Mouse (Mus musculus): ENCODE results near the gene Anapc11. TPM values are rescaled to one million over a fixed set of nuclear protein-coding genes. Genes with fewer than 3 reads are reported as not detected.
A peak's percentile ranks its signal among the peaks of the same experiment; 100 is the strongest.

Gene Anapc11
- total and polyA plus RNA-seq, 2 experiments from 2014 or later: 58.4 to 193 TPM

- Histone ChIP-seq H3K36me3 (ENCODE audit: insufficient read depth, low read length) (peaks cover 26% of the 10 kb centered on the region), H3K4me3 (ENCODE audit: low read depth, low read length) (peak overlapping the region; percentile 96), H3K9me3 (ENCODE audit: low read length) (no peaks in the 10 kb centered on the region), H3K27me3 (ENCODE audit: insufficient read depth, low read length) (no peaks in the 10 kb centered on the region), H3K27ac (ENCODE audit: low read depth, low read length) (peak overlapping the region; percentile 87), H3K9ac (replicated peaks; ENCODE audit: low read length, poor library complexity, severe bottlenecking) (peak overlapping the region; percentile 78), H3K4me1 (ENCODE audit: insufficient read depth, low read length) (peaks cover 6% of the 10 kb centered on the region), H3K4me2 (ENCODE audit: low read depth, low read length, poor library complexity, severe bottlenecking) (peak overlapping the region; percentile 79)
- WGBS: under 1% methylated on average over 23 of the region's 23 CpGs
- no peak for TF ChIP-seq CTCF (IDR thresholded peaks at IDR 0.05)
- ATAC-seq (ENCODE audit: low FRiP score) (0 out of 2 replicates have a peak, but pooled peaks have one; percentile 3), DNase-seq (ENCODE audit: low spot score) (no peak)
Observed at GRCm38 (mm10) chr11:120573585-120574277, 24.5 kb upstream of the Anapc11 start.

DNA sequence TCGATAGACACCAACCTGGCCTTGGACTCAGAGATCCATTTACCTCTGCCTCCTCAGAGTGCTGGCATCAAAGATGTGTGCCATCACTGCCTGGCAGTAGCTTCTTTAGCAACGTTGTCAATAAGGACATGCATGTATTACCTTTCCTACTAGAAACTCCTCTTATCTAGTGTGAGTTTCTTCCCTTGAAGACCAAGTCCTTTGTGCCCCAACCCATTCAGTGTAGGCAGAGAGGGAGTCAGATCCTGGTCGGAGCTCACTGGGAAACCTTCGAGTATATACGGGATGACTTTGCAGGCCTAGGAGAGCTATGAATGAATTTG is 24.0 kb upstream of the Anapc11 start:
- no peak for ATAC-seq (ENCODE audit: low FRiP score)
- H3K9ac ChIP-seq (replicated peaks; ENCODE audit: low read length, poor library complexity, severe bottlenecking): no peak overlapping the region
- no peak overlapping the region for H3K27ac ChIP-seq (ENCODE audit: low read depth, low read length)
- H3K36me3 ChIP-seq (ENCODE audit: insufficient read depth, low read length): peaks cover 31% of the 10 kb centered on the region
- DNase-seq (ENCODE audit: low spot score): no peak
- H3K4me3 ChIP-seq (ENCODE audit: low read depth, low read length): peak overlapping the region; percentile 96; the same call in 1 of the 2 replicates
- H3K4me2 ChIP-seq (ENCODE audit: low read depth, low read length, poor library complexity, severe bottlenecking): peak overlapping the region; percentile 79
- H3K9me3 ChIP-seq (ENCODE audit: low read length): no peaks in the 10 kb centered on the region
- H3K4me1 ChIP-seq (ENCODE audit: insufficient read depth, low read length): peaks cover 6% of the 10 kb centered on the region
- H3K27me3 ChIP-seq (ENCODE audit: insufficient read depth, low read length): no peaks in the 10 kb centered on the region
- WGBS: 42% methylated on average over 5 of the region's 5 CpGs
- no peak for TF ChIP-seq CTCF (IDR thresholded peaks at IDR 0.05)

GRCm38 (mm10) chr11:120575046-120575445 is 23.2 kb upstream of the Anapc11 start:
- H3K9ac ChIP-seq (replicated peaks; ENCODE audit: low read length, poor library complexity, severe bottlenecking): no peak overlapping the region
- peaks cover 6% of the 10 kb centered on the region for H3K4me1 ChIP-seq (ENCODE audit: insufficient read depth, low read length)
- DNase-seq (ENCODE audit: low spot score): no peak
- H3K9me3 ChIP-seq (ENCODE audit: low read length): no peaks in the 10 kb centered on the region
- WGBS: 85% methylated on average over 2 of the region's 2 CpGs
- no peaks in the 10 kb centered on the region for H3K27me3 ChIP-seq (ENCODE audit: insufficient read depth, low read length)
- H3K36me3 ChIP-seq (ENCODE audit: insufficient read depth, low read length): peaks cover 34% of the 10 kb centered on the region
- no peak overlapping the region for H3K27ac ChIP-seq (ENCODE audit: low read depth, low read length)
- H3K4me3 ChIP-seq (ENCODE audit: low read depth, low read length): no peak overlapping the region
- TF ChIP-seq CTCF (IDR thresholded peaks at IDR 0.05): no peak
- H3K4me2 ChIP-seq (ENCODE audit: low read depth, low read length, poor library complexity, severe bottlenecking): no peak overlapping the region
- ATAC-seq (ENCODE audit: low FRiP score): no peak

DNA sequence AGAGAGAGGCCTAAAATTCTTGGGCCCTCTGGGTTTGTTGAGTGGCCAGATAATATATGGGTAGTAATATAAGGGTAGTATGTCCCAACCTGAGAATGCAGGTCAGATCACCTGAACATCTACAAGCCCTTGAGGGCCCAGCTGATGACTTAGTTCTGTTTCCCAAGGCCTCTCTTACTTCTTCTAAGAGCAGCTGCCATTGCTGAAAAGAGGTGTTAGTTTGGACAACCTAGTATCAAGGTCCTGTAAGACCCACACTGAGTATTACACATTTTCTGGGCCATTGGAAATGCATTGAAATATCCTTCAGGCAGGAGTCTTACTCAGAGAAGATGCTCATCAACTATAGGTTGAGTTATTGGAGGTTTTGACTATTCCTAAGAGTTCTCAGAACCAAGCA is 22.3 kb upstream of the Anapc11 start:
- TF ChIP-seq CTCF (IDR thresholded peaks at IDR 0.05): no peak
- Histone ChIP-seq H3K4me3 (ENCODE audit: low read depth, low read length) (no peak overlapping the region), H3K27me3 (ENCODE audit: insufficient read depth, low read length) (no peaks in the 10 kb centered on the region), H3K9me3 (ENCODE audit: low read length) (no peaks in the 10 kb centered on the region), H3K4me1 (ENCODE audit: insufficient read depth, low read length) (peaks cover 10% of the 10 kb centered on the region), H3K36me3 (ENCODE audit: insufficient read depth, low read length) (peaks cover 30% of the 10 kb centered on the region), H3K9ac (replicated peaks; ENCODE audit: low read length, poor library complexity, severe bottlenecking) (no peak overlapping the region), H3K4me2 (ENCODE audit: low read depth, low read length, poor library complexity, severe bottlenecking) (no peak overlapping the region), H3K27ac (ENCODE audit: low read depth, low read length) (no peak overlapping the region)
- DNase-seq (ENCODE audit: low spot score) (no peak), ATAC-seq (ENCODE audit: low FRiP score) (no peak)

DNA sequence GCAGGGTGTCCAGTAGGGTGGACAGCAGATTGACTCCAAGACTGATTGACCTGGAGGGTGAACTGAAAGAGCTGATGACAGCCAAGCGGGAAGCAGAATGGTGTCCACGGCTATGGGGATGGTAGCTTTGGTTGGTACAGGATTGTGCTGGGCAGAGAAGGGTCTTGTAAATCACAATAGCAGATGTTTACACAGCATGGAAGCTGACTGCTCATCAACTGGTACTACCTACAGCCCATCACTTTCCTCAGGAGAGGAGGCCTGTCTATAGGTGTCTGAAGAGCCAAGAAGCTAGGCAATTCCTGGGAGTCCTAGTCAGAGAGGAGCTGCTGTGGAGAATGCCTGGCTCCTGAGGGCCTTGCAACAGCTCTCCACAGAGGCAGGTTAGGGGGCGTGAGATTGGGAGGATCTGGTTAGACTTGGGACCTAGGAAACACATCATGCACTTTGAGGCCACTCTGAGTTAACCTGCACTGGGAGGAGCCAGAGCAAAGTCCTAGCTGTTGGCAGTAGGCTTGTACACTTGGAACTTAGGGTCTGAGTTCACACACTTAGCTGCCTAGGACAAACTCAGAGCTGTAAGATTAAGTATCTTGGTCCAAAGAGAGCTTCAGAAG is 21.7 kb upstream of the Anapc11 start:
- Histone ChIP-seq H3K4me3 (ENCODE audit: low read depth, low read length) (no peak overlapping the region), H3K27me3 (ENCODE audit: insufficient read depth, low read length) (no peaks in the 10 kb centered on the region), H3K4me2 (ENCODE audit: low read depth, low read length, poor library complexity, severe bottlenecking) (no peak overlapping the region), H3K9me3 (ENCODE audit: low read length) (no peaks in the 10 kb centered on the region), H3K27ac (ENCODE audit: low read depth, low read length) (no peak overlapping the region), H3K36me3 (ENCODE audit: insufficient read depth, low read length) (peaks cover 26% of the 10 kb centered on the region), H3K4me1 (ENCODE audit: insufficient read depth, low read length) (peaks cover 10% of the 10 kb centered on the region), H3K9ac (replicated peaks; ENCODE audit: low read length, poor library complexity, severe bottlenecking) (no peak overlapping the region)
- TF ChIP-seq CTCF (IDR thresholded peaks at IDR 0.05): no peak
- no peak for ATAC-seq (ENCODE audit: low FRiP score)
- DNase-seq (ENCODE audit: low spot score): no peak
- WGBS: 92% methylated on average over 3 of the region's 3 CpGs

- DNase-seq (ENCODE audit: low spot score): peak; percentile 57
- Histone ChIP-seq H3K4me3 (ENCODE audit: low read depth, low read length) (no peak overlapping the region), H3K36me3 (ENCODE audit: insufficient read depth, low read length) (peaks cover 26% of the 10 kb centered on the region), H3K27ac (ENCODE audit: low read depth, low read length) (no peak overlapping the region), H3K9ac (replicated peaks; ENCODE audit: low read length, poor library complexity, severe bottlenecking) (no peak overlapping the region), H3K4me2 (ENCODE audit: low read depth, low read length, poor library complexity, severe bottlenecking) (no peak overlapping the region), H3K9me3 (ENCODE audit: low read length) (no peaks in the 10 kb centered on the region), H3K27me3 (ENCODE audit: insufficient read depth, low read length) (no peaks in the 10 kb centered on the region), H3K4me1 (ENCODE audit: insufficient read depth, low read length) (peaks cover 5% of the 10 kb centered on the region)
- WGBS: 78% methylated on average over 7 of the region's 7 CpGs
- peak; percentile 67 for TF ChIP-seq CTCF (IDR thresholded peaks at IDR 0.05)
- no peak for ATAC-seq (ENCODE audit: low FRiP score)
Observed at GRCm38 (mm10) chr11:120577211-120578023, 20.8 kb upstream of the Anapc11 start.
